Mouse (Mus musculus) ES-Bruce4 (cell line): ENCODE results near the gene Bcam.

Experiments
- CTCF ChIP-seq: IDR thresholded peaks from one replicate; pipeline ENCODE4 v1.8.1; 2011; ENCODE audit warnings: low read depth, low read length
- EP300 ChIP-seq: IDR thresholded peaks from 2 replicates; pipeline ENCODE4 v1.6.1; 2011; ENCODE audit warnings: low read depth, low read length; ENCODE audit not compliant: insufficient read depth
- POLR2A ChIP-seq: IDR thresholded peaks from one replicate; pipeline ENCODE4 v1.8.1; 2011; ENCODE audit warnings: low read length; ENCODE audit not compliant: insufficient read depth

DNA sequence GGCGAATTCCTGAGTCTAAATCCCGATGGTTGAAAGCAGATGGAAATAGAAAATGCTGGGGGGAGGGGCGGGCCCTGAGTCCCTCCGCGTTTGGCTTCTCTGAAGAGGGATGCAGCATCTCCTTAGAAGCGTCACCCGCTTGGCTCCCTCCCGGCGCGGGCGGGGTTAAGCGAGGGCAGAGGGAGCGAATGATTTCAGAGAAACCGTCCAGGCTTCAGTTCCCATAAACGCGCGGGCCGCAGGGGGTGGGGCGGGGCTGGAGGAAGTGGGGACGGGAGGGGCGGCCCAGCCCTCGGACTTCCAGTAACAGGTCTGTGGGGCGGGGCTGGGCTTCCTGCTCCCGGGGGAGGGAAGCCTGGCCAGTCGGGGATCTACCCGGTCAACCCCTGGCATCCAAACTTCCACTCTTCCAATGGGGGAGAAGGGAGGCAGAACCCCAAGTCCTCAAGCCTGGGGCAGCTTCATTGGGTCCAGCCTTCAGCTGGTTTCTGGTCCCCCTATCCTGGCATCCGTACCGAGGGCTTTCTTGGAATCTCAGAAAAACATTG lies 45.5 kb upstream of the Bcam start:
- TF ChIP-seq CTCF: no peak
- TF ChIP-seq POLR2A: peak; percentile 56
- TF ChIP-seq EP300: peak; percentile 94
